ENCODE assay signal across 8 mouse cellular contexts in the genomic region with DNA sequence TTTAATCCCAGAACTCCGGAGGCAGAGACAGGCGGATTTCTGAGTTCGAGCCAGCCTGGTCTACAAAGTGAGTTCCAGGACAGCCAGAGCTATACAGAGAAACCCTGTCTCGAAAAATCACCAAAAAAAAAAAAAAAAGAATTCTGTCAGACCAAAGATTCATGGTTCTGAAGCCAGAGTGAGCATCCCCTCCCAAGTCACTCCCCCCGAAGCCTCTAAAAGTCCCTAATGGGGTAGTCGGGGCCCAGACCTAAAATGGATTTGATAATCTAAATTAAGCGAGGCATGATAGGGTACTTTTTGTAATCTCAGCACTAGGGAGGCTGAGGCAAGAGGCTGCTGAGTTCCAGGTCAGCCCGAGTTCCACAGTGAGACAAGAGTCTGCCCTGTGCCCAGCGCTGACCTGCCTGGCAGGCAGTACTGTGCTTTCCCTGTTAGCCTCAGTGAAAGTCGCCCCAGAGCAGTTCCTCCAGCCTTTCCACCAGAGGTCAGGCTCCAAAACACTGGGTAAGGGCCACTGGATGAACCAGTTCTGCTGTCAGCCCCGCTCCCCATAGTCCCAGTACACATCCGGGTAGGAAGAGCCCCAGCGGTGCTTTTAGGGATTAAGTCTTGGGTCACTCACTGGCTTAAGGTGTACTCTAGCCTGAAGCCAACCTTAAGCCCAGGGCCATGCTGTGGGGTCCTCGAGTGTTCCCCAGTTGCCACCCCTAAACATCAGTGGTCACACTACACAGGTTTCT. TPM values are rescaled to one million over a fixed set of nuclear protein-coding genes. Genes with fewer than 3 reads are reported as not detected.
DNase-seq lines count a peak whose midpoint lies in the region; ATAC-seq lines count a peak whose summit lies in the region.

No protein-coding gene starts in this region.

- H3K9ac ChIP-seq in forebrain, embryonic 15.5 days (replicated peaks) = no peak overlapping the region
- peak overlapping the region; percentile 81 for H3K9ac ChIP-seq in lung, embryonic 15.5 days

- peaks cover 47% of the 10 kb centered on the region for H3K4me1 ChIP-seq in forebrain, embryonic 15.5 days
- peaks cover 70% of the 10 kb centered on the region for H3K4me1 ChIP-seq in lung, embryonic 15.5 days

- no peaks in the 10 kb centered on the region for H3K36me3 ChIP-seq in forebrain, embryonic 15.5 days
- peaks cover 5% of the 10 kb centered on the region for H3K36me3 ChIP-seq in lung, embryonic 15.5 days

- peak overlapping the region; percentile 87 for H3K4me2 ChIP-seq in forebrain, embryonic 15.5 days (replicated peaks)
- H3K4me2 ChIP-seq in lung, embryonic 15.5 days = peak overlapping the region; percentile 90

- peaks cover 18% of the 10 kb centered on the region for H3K27me3 ChIP-seq in forebrain, embryonic 15.5 days
- H3K27me3 ChIP-seq in lung, embryonic 15.5 days = no peaks in the 10 kb centered on the region

- H3K9me3 ChIP-seq in forebrain, embryonic 15.5 days = no peaks in the 10 kb centered on the region
- H3K9me3 ChIP-seq in lung, embryonic 15.5 days = no peaks in the 10 kb centered on the region

- peak; percentile 40 to 43 for DNase-seq in urinary bladder, adult 18-20 months (ENCODE audit: low spot score in 2 of 2)
- no peak for DNase-seq in urinary bladder, postnatal 25 days (ENCODE audit: low spot score)
- peak; percentile 75 for DNase-seq in kidney, adult 11 months
- DNase-seq in spleen, postnatal 4 days (ENCODE audit: low spot score in 2 of 2) = peak; percentile 47 to 76
- no peak for DNase-seq in ovary, adult 18-20 months (ENCODE audit: low spot score)
- no peak for DNase-seq in testis, postnatal 10 days (ENCODE audit: low spot score)

- 37% methylated on average over 14 of the region's 14 CpGs for WGBS in forebrain, embryonic 15.5 days
- 29% methylated on average over 14 of the region's 14 CpGs for WGBS in lung, embryonic 15.5 days

- no peak overlapping the region for H3K27ac ChIP-seq in forebrain, embryonic 15.5 days (replicated peaks)
- peak overlapping the region; percentile 93 for H3K27ac ChIP-seq in lung, embryonic 15.5 days

- ATAC-seq in forebrain, embryonic 15.5 days (replicated peaks) = no peak
- no peak for ATAC-seq in lung, embryonic 15.5 days (ENCODE audit: borderline replicate concordance, extremely low read depth, low FRiP score, low TSS enrichment)

- peak overlapping the region; percentile 51; the same call in 1 of the 2 replicates for H3K4me3 ChIP-seq in forebrain, embryonic 15.5 days
- peak overlapping the region; percentile 77 for H3K4me3 ChIP-seq in lung, embryonic 15.5 days

RNA-seq across cellular contexts. Expression of a gene that starts 2.8 kb away (rescaled TPM):
- polyA plus RNA-seq in forebrain, embryonic 15.5 days (2015; fragmentation: Nextera tagmentation; extraction: Ambion mirVana) = 9.2 and 11.1 TPM in 2 replicates
- 71.2 and 78.8 TPM in 2 replicates for polyA plus RNA-seq in lung, embryonic 15.5 days (2015; fragmentation: Nextera tagmentation; extraction: Ambion mirVana)

RNA-seq across cellular contexts. Expression of a gene that starts 22.3 kb away (rescaled TPM):
- polyA plus RNA-seq in forebrain, embryonic 15.5 days (2015; fragmentation: Nextera tagmentation; extraction: Ambion mirVana) = 47.2 and 47.4 TPM in 2 replicates
- polyA plus RNA-seq in lung, embryonic 15.5 days (2015; fragmentation: Nextera tagmentation; extraction: Ambion mirVana) = 26.0 TPM in 2 replicates

RNA-seq across cellular contexts. Expression of a gene that starts 25.9 kb away (rescaled TPM):
- 125 and 131 TPM in 2 replicates for polyA plus RNA-seq in forebrain, embryonic 15.5 days (2015; fragmentation: Nextera tagmentation; extraction: Ambion mirVana)
- polyA plus RNA-seq in lung, embryonic 15.5 days (2015; fragmentation: Nextera tagmentation; extraction: Ambion mirVana) = 113 and 118 TPM in 2 replicates

Comparison
In these comparisons a context has a peak if more than half of its experiments do, and no peak if none do; other contexts are left out.
1. DNase-seq: peak in urinary bladder, adult 18-20 months (2 of 2), kidney, adult 11 months (single experiment) and spleen, postnatal 4 days (2 of 2); none in urinary bladder, postnatal 25 days (single experiment), ovary, adult 18-20 months (single experiment) and testis, postnatal 10 days (single experiment).